Mouse (Mus musculus) MEL (cell line): ENCODE results near the gene Wdr77. TPM values are rescaled to one million over a fixed set of nuclear protein-coding genes. Genes with fewer than 3 reads are reported as not detected.

Experiments
- DNase-seq: peaks from one replicate; pipeline ENCODE4 v3.0.0; 2011; ENCODE audit warnings: low read depth, low spot score
- H3K27ac ChIP-seq: 2 replicates; pipeline ENCODE4 v1.5.1; 2012; ENCODE audit warnings: low read depth, mild to moderate bottlenecking, control low read depth, low read length, moderate library complexity; ENCODE audit not compliant: control insufficient read depth
- H3K27me3 ChIP-seq, 2 experiments: fragments of 150-350 bp in 1 of 2; sonication (generic) in 1 of 2; 2 replicates each; pipeline ENCODE4 v1.6.1; 2012; ENCODE audit warnings: low read length in 2 of 2, mild to moderate bottlenecking in 2 of 2, improper control_type of control experiment in 1 of 2, moderate library complexity in 1 of 2; ENCODE audit not compliant: insufficient read depth in 2 of 2, control insufficient read depth in 1 of 2
- H3K36me3 ChIP-seq, 2 experiments: 2 replicates each; pipeline ENCODE4 v1.6.1; 2012 to 2014; ENCODE audit warnings: low read length in 2 of 2, improper control_type of control experiment in 1 of 2, inconsistent platforms in 1 of 2, mild to moderate bottlenecking in 1 of 2; ENCODE audit not compliant: insufficient read depth in 2 of 2, control insufficient read depth in 1 of 2
- H3K4me1 ChIP-seq, 2 experiments: fragments of 150-350 bp in 1 of 2; sonication (generic) in 1 of 2; 2 replicates each; pipeline ENCODE4 v1.6.1; 2012; ENCODE audit warnings: low read length in 2 of 2, improper control_type of control experiment in 1 of 2, mild to moderate bottlenecking in 1 of 2; ENCODE audit not compliant: insufficient read depth in 2 of 2, control insufficient read depth in 1 of 2
- H3K4me3 ChIP-seq, 2 experiments: fragments of 150-350 bp in 1 of 2; sonication (generic) in 1 of 2; 2 replicates each; pipeline ENCODE4 v1.5.1; 2012; ENCODE audit warnings: low read depth in 2 of 2, low read length in 2 of 2, mild to moderate bottlenecking in 2 of 2, moderate library complexity in 2 of 2, control low read depth in 1 of 2, improper control_type of control experiment in 1 of 2; ENCODE audit not compliant: control insufficient read depth in 1 of 2, insufficient read depth in 1 of 2
- H3K79me2 ChIP-seq: 2 replicates; pipeline ENCODE4 v1.6.1; 2012; ENCODE audit warnings: mild to moderate bottlenecking, low read length, moderate library complexity; ENCODE audit not compliant: control insufficient read depth, poor library complexity, insufficient read depth
- H3K9ac ChIP-seq: 2 replicates; pipeline ENCODE4 v1.6.1; 2012; ENCODE audit warnings: low read depth, mild to moderate bottlenecking, control low read depth, low read length, moderate library complexity; ENCODE audit not compliant: control insufficient read depth, poor library complexity, severe bottlenecking
- H3K9me3 ChIP-seq: fragments of 150-350 bp; sonication (generic); replicated peaks from 2 replicates; pipeline ENCODE4 v1.6.1; 2012; ENCODE audit warnings: mild to moderate bottlenecking, low read length, improper control_type of control experiment, moderate library complexity; ENCODE audit not compliant: insufficient read depth
- CTCF ChIP-seq, 3 experiments: IDR thresholded peaks in 2 of 3; conservative IDR thresholded peaks in 1 of 3; 2 replicates each; pipeline ENCODE4 v1.5.1; 2011 to 2012; ENCODE audit warnings: low read length in 3 of 3, low read depth in 2 of 3, mild to moderate bottlenecking in 2 of 3, improper control_type of control experiment in 1 of 3, inconsistent platforms in 1 of 3, mixed read lengths in 1 of 3, moderate library complexity in 1 of 3; ENCODE audit not compliant: control insufficient read depth in 1 of 3, insufficient read depth in 1 of 3, poor library complexity in 1 of 3, severe bottlenecking in 1 of 3
- E2F4 ChIP-seq: IDR thresholded peaks from 2 replicates; pipeline ENCODE4 v1.6.1; 2011; ENCODE audit warnings: low read depth, low read length, improper control_type of control experiment, borderline replicate concordance
- HCFC1 ChIP-seq: IDR thresholded peaks from 2 replicates; pipeline ENCODE4 v1.6.1; 2012; ENCODE audit warnings: low read depth, mild to moderate bottlenecking, inconsistent platforms, low read length, improper control_type of control experiment, moderate library complexity
- JUND ChIP-seq: IDR thresholded peaks from 2 replicates; pipeline ENCODE4 v1.6.1; 2011; ENCODE audit warnings: low read depth, mild to moderate bottlenecking, improper control_type of control experiment, low read length
- MEF2A ChIP-seq: IDR thresholded peaks from 2 replicates; pipeline ENCODE4 v1.6.1; 2014; ENCODE audit warnings: low read depth, mild to moderate bottlenecking, inconsistent platforms, low read length, improper control_type of control experiment; ENCODE audit not compliant: poor library complexity, insufficient replicate concordance, severe bottlenecking; ENCODE audit errors: extremely low read depth
- MYC ChIP-seq: IDR thresholded peaks from 2 replicates; pipeline ENCODE4 v1.6.1; 2011; ENCODE audit warnings: low read depth, mild to moderate bottlenecking, low read length, improper control_type of control experiment, moderate library complexity
- NRF1 ChIP-seq: IDR thresholded peaks from 2 replicates; pipeline ENCODE4 v1.6.1; 2014; ENCODE audit warnings: low read depth, mild to moderate bottlenecking, inconsistent platforms, low read length, improper control_type of control experiment, moderate library complexity; ENCODE audit not compliant: poor library complexity, insufficient read depth, severe bottlenecking
- POLR2A ChIP-seq, 2 experiments: IDR thresholded peaks; 2 replicates each; pipeline ENCODE4 v1.6.1; 2011 to 2012; ENCODE audit warnings: low read length in 2 of 2, mild to moderate bottlenecking in 2 of 2, control low read depth in 1 of 2, improper control_type of control experiment in 1 of 2, low read depth in 1 of 2, moderate library complexity in 1 of 2; ENCODE audit not compliant: control insufficient read depth in 1 of 2, insufficient read depth in 1 of 2, poor library complexity in 1 of 2
- POLR2AphosphoS2 ChIP-seq: IDR thresholded peaks from 2 replicates; pipeline ENCODE4 v1.6.1; 2011; ENCODE audit warnings: low read length, improper control_type of control experiment
- RCOR1 ChIP-seq: IDR thresholded peaks from 2 replicates; pipeline ENCODE4 v1.6.1; 2012; ENCODE audit warnings: low read depth, mild to moderate bottlenecking, inconsistent platforms, low read length, improper control_type of control experiment
- TCF12 ChIP-seq: IDR thresholded peaks from 2 replicates; pipeline ENCODE4 v1.6.1; 2014; ENCODE audit warnings: low read depth, mild to moderate bottlenecking, inconsistent platforms, low read length, improper control_type of control experiment, moderate library complexity
- UBTF ChIP-seq: IDR thresholded peaks from 2 replicates; pipeline ENCODE4 v1.6.1; 2012; ENCODE audit warnings: low read depth, mild to moderate bottlenecking, inconsistent platforms, low read length, improper control_type of control experiment, moderate library complexity, borderline replicate concordance; ENCODE audit not compliant: insufficient read depth
- ZC3H11A ChIP-seq: IDR thresholded peaks from 2 replicates; pipeline ENCODE4 v1.6.1; 2012; ENCODE audit warnings: low read depth, mild to moderate bottlenecking, inconsistent platforms, low read length, improper control_type of control experiment
- ZMIZ1 ChIP-seq: IDR thresholded peaks from 2 replicates; pipeline ENCODE4 v1.6.1; 2012; ENCODE audit warnings: low read depth, mild to moderate bottlenecking, inconsistent platforms, low read length, improper control_type of control experiment, moderate library complexity
- ZNF384 ChIP-seq: IDR thresholded peaks from 2 replicates; pipeline ENCODE4 v1.6.1; 2012; ENCODE audit warnings: low read depth, mild to moderate bottlenecking, inconsistent platforms, low read length, improper control_type of control experiment
- polyA plus RNA-seq, 2 experiments: library from polyadenylated mRNA; stranded (reverse) in 1 of 2; unstranded in 1 of 2; fragments of >175 nt in 1 of 2; fragments of >200 nt in 1 of 2; gene quantifications; 2 replicates each; pipeline versions ENCODE4 v1.2.1 to v1.2.4; 2012; ENCODE audit warnings: low replicate concordance in 2 of 2, low read depth in 1 of 2; ENCODE audit not compliant: insufficient read length in 2 of 2, insufficient read depth in 1 of 2, missing spikeins in 1 of 2
- total RNA-seq: library from RNA; depleted of rRNA; stranded (reverse); fragments of 300-350 nt; gene quantifications from 2 replicates; pipeline ENCODE4 v1.2.3, GENCODE M21; 2012

Gene Wdr77
- total and polyA plus RNA-seq, 3 experiments = 116 to 204 TPM; not detected in 1

GRCm38 (mm10) chr3:105971831-105972446 lies 12.8 kb downstream of the Wdr77 start:
- no peak overlapping the region for H3K9ac ChIP-seq
- no peaks in the 10 kb centered on the region for H3K79me2 ChIP-seq
- no peak overlapping the region for H3K4me3 ChIP-seq
- peaks cover 0 to 7% of the 10 kb centered on the region in 2 experiments; a peak in 2 of 4 replicates for H3K36me3 ChIP-seq
- TF ChIP-seq E2F4 (no peak), ZMIZ1 (0 out of 2 replicates have a peak, but pooled peaks have one; percentile 12), JUND (no peak), POLR2AphosphoS2 (peak; percentile 71; the same call in 1 of the 2 replicates)
- no peaks in the 10 kb centered on the region for H3K4me1 ChIP-seq
- H3K9me3 ChIP-seq = no peaks in the 10 kb centered on the region
- H3K27ac ChIP-seq = no peak overlapping the region
- no peak for DNase-seq
- H3K27me3 ChIP-seq = no peaks in the 10 kb centered on the region

GRCm38 (mm10) chr3:105973411-105973810 lies 14.2 kb downstream of the Wdr77 start, which contains the start of gene Ovgp1:
Gene Ovgp1, plus strand, starts transcription at chr3:105973711.
- Histone ChIP-seq H3K27me3 (no peaks in the 10 kb centered on the region), H3K9ac (no peak within 1 kb of the TSS), H3K27ac (no peak within 1 kb of the TSS)
- DNase-seq = no peak
- no peak for TF ChIP-seq TCF12
- TF ChIP-seq NRF1 = no peak
- no peak for TF ChIP-seq MYC
- TF ChIP-seq MEF2A = no peak
- TF ChIP-seq ZC3H11A = no peak
- TF ChIP-seq HCFC1 = no peak
- TF ChIP-seq CTCF (IDR thresholded peaks at IDR 0.05 in 2 of 3, conservative IDR thresholded peaks at IDR 0.05 in 1 of 3; ENCODE audit: control insufficient read depth in 1 of 3, insufficient read depth in 1 of 3, low read depth in 2 of 3, low read length in 3 of 3, poor library complexity in 1 of 3, severe bottlenecking in 1 of 3) = no peak
- no peak for TF ChIP-seq UBTF
- no peak for TF ChIP-seq RCOR1
- no peak for TF ChIP-seq ZNF384
- no peak for TF ChIP-seq POLR2A (IDR thresholded peaks at IDR 0.05; ENCODE audit: control insufficient read depth in 1 of 2, insufficient read depth in 1 of 2, low read depth in 1 of 2, low read length in 2 of 2, poor library complexity in 1 of 2)
- TF ChIP-seq, all 39 proteins: peak for 0
- Histone ChIP-seq H3K79me2 (no peaks in the 10 kb centered on the region), H3K36me3 (peaks cover 0 to 2% of the 10 kb centered on the region in 2 experiments; a peak in 1 of 4 replicates), H3K4me3 (no peak within 1 kb of the TSS), H3K9me3 (no peaks in the 10 kb centered on the region), H3K4me1 (no peaks in the 10 kb centered on the region)
